Mouse (Mus musculus): ENCODE measurements around the gene Chrnb1. TPM values are rescaled to one million over a fixed set of nuclear protein-coding genes. Genes with fewer than 3 reads are reported as not detected.

Chrnb1 gene
- total and polyA plus RNA-seq, 2 experiments from 2014 or later = 0.85 to 1.5 TPM

- DNase-seq (ENCODE audit: low spot score) = peak; percentile 76
- no peak for TF ChIP-seq CTCF (IDR thresholded peaks at IDR 0.05; ENCODE audit: low read depth)
- ATAC-seq = peak; percentile 81
- H3K27me3 ChIP-seq (ENCODE audit: insufficient read depth, low read length) = no peaks in the 10 kb centered on the region
- peak overlapping the region; percentile 99 for H3K9ac ChIP-seq (replicated peaks; ENCODE audit: low read length)
- peaks cover 11% of the 10 kb centered on the region; the same call in 1 of the 2 replicates for H3K4me1 ChIP-seq (ENCODE audit: insufficient read depth, low read length)
- no peaks in the 10 kb centered on the region for H3K36me3 ChIP-seq (ENCODE audit: insufficient read depth, low read length)
- WGBS = under 1% methylated on average over 36 of the region's 37 CpGs
- H3K9me3 ChIP-seq (ENCODE audit: low read length) = no peaks in the 10 kb centered on the region
- peak overlapping the region; percentile 96 for H3K4me3 ChIP-seq (ENCODE audit: low read length)
- peak overlapping the region; percentile 74 for H3K4me2 ChIP-seq (ENCODE audit: low read depth, low read length)
- peak overlapping the region; percentile 96 for H3K27ac ChIP-seq
Measured at GRCm38 (mm10) chr11:69766126-69766609, 29.6 kb downstream of the Chrnb1 start.

- DNase-seq (ENCODE audit: low spot score) = peak; percentile 65
- peaks cover 11% of the 10 kb centered on the region; the same call in 1 of the 2 replicates for H3K4me1 ChIP-seq (ENCODE audit: insufficient read depth, low read length)
- peak within 1 kb of the TSS; percentile 96 for H3K4me3 ChIP-seq (ENCODE audit: low read length)
- H3K9ac ChIP-seq (replicated peaks; ENCODE audit: low read length) = peak within 1 kb of the TSS; percentile 99
- peak within 1 kb of the TSS; percentile 96 for H3K27ac ChIP-seq
- no peak for TF ChIP-seq CTCF (IDR thresholded peaks at IDR 0.05; ENCODE audit: low read depth)
- WGBS = 19% methylated on average over 34 of the region's 55 CpGs
- H3K4me2 ChIP-seq (ENCODE audit: low read depth, low read length) = peak within 1 kb of the TSS; percentile 74
- H3K36me3 ChIP-seq (ENCODE audit: insufficient read depth, low read length) = no peaks in the 10 kb centered on the region
- H3K9me3 ChIP-seq (ENCODE audit: low read length) = no peaks in the 10 kb centered on the region
- no peaks in the 10 kb centered on the region for H3K27me3 ChIP-seq (ENCODE audit: insufficient read depth, low read length)
- peak; percentile 76 for ATAC-seq
Measured at GRCm38 (mm10) chr11:69765221-69766125, 30.3 kb downstream of the Chrnb1 start, which contains the start of gene Zbtb4. TSS of gene Zbtb4 (plus strand) at chr11:69765912.

GRCm38 (mm10) chr11:69763551-69763950, 32.2 kb downstream of the Chrnb1 start:
- peaks cover 22% of the 10 kb centered on the region for H3K4me1 ChIP-seq (ENCODE audit: insufficient read depth, low read length)
- 76% methylated on average over 7 of the region's 7 CpGs for WGBS
- H3K4me2 ChIP-seq (ENCODE audit: low read depth, low read length) = no peak overlapping the region
- DNase-seq (ENCODE audit: low spot score) = peak; percentile 32
- H3K27me3 ChIP-seq (ENCODE audit: insufficient read depth, low read length) = no peaks in the 10 kb centered on the region
- no peak overlapping the region for H3K4me3 ChIP-seq (ENCODE audit: low read length)
- TF ChIP-seq CTCF (IDR thresholded peaks at IDR 0.05; ENCODE audit: low read depth) = peak; percentile 45
- no peak overlapping the region for H3K27ac ChIP-seq
- H3K9ac ChIP-seq (replicated peaks; ENCODE audit: low read length) = no peak overlapping the region
- ATAC-seq = no peak
- no peaks in the 10 kb centered on the region for H3K9me3 ChIP-seq (ENCODE audit: low read length)
- no peaks in the 10 kb centered on the region for H3K36me3 ChIP-seq (ENCODE audit: insufficient read depth, low read length)

- no peak for ATAC-seq
- H3K4me1 ChIP-seq (ENCODE audit: insufficient read depth, low read length) = peaks cover 20% of the 10 kb centered on the region
- no peak within 1 kb of the TSS for H3K4me3 ChIP-seq (ENCODE audit: low read length)
- TF ChIP-seq CTCF (IDR thresholded peaks at IDR 0.05; ENCODE audit: low read depth) = no peak
- 69% methylated on average over 1 of the region's 1 CpGs for WGBS
- H3K36me3 ChIP-seq (ENCODE audit: insufficient read depth, low read length) = no peaks in the 10 kb centered on the region
- H3K9me3 ChIP-seq (ENCODE audit: low read length) = no peaks in the 10 kb centered on the region
- no peak within 1 kb of the TSS for H3K9ac ChIP-seq (replicated peaks; ENCODE audit: low read length)
- H3K27me3 ChIP-seq (ENCODE audit: insufficient read depth, low read length) = no peaks in the 10 kb centered on the region
- no peak within 1 kb of the TSS for H3K4me2 ChIP-seq (ENCODE audit: low read depth, low read length)
- H3K27ac ChIP-seq = peak within 1 kb of the TSS; percentile 99
- DNase-seq (ENCODE audit: low spot score) = no peak
Measured at GRCm38 (mm10) chr11:69761868-69762267, 33.9 kb downstream of the Chrnb1 start, which contains the start of gene Slc35g3. TSS of gene Slc35g3 (minus strand) at chr11:69761968.

- H3K9ac ChIP-seq (replicated peaks; ENCODE audit: low read length) = no peak overlapping the region
- DNase-seq (ENCODE audit: low spot score) = no peak
Measured at GRCm38 (mm10) chr11:69760901-69761200, 34.9 kb downstream of the Chrnb1 start.

GRCm38 (mm10) chr11:69760160-69760900, 35.4 kb downstream of the Chrnb1 start:
- Histone ChIP-seq H3K27ac (peak overlapping the region; percentile 99), H3K9me3 (ENCODE audit: low read length) (no peaks in the 10 kb centered on the region), H3K4me3 (ENCODE audit: low read length) (no peak overlapping the region), H3K4me2 (ENCODE audit: low read depth, low read length) (peak overlapping the region; percentile 80), H3K9ac (replicated peaks; ENCODE audit: low read length) (peak overlapping the region; percentile 75), H3K27me3 (ENCODE audit: insufficient read depth, low read length) (no peaks in the 10 kb centered on the region), H3K36me3 (ENCODE audit: insufficient read depth, low read length) (no peaks in the 10 kb centered on the region), H3K4me1 (ENCODE audit: insufficient read depth, low read length) (peaks cover 27% of the 10 kb centered on the region)
- TF ChIP-seq CTCF (IDR thresholded peaks at IDR 0.05; ENCODE audit: low read depth) = no peak
- no peak for ATAC-seq
- no peak for DNase-seq (ENCODE audit: low spot score)
- 82% methylated on average over 14 of the region's 14 CpGs for WGBS

More at GRCm38 (mm10) chr11:69760901-69761200, 34.9 kb downstream of the Chrnb1 start:
- WGBS = 94% methylated on average over 7 of the region's 7 CpGs
- H3K36me3 ChIP-seq (ENCODE audit: insufficient read depth, low read length) = no peaks in the 10 kb centered on the region
- TF ChIP-seq CTCF (IDR thresholded peaks at IDR 0.05; ENCODE audit: low read depth) = no peak
- ATAC-seq = no peak
- H3K27ac ChIP-seq = peak overlapping the region; percentile 99
- H3K4me1 ChIP-seq (ENCODE audit: insufficient read depth, low read length) = peaks cover 25% of the 10 kb centered on the region
- no peak overlapping the region for H3K4me2 ChIP-seq (ENCODE audit: low read depth, low read length)
- no peaks in the 10 kb centered on the region for H3K9me3 ChIP-seq (ENCODE audit: low read length)
- no peaks in the 10 kb centered on the region for H3K27me3 ChIP-seq (ENCODE audit: insufficient read depth, low read length)
- H3K4me3 ChIP-seq (ENCODE audit: low read length) = no peak overlapping the region
